Mouse (Mus musculus) heart, postnatal 0 days (tissue): ENCODE data around the gene Gtsf1l.

ENCODE experiments used
- CTCF ChIP-seq: IDR thresholded peaks from 2 replicates; pipeline ENCODE4 v1.5.1; 2016; ENCODE audit warnings: antibody characterized with exemption, control low read depth, low read depth
- EP300 ChIP-seq: IDR thresholded peaks from 2 replicates; pipeline ENCODE4 v1.6.1; 2016; ENCODE audit warnings: antibody characterized with exemption, low read depth

- TF ChIP-seq CTCF (no peak), EP300 (no peak)
These were observed 27.0 kb downstream of the Gtsf1l start for GRCm38 (mm10) chr2:163060630-163061029.
